Comparison of ENCODE assay signal across 8 mouse cellular contexts in genomic region chr1:38769920-38770319, GRCm38 (mm10).
DNase-seq lines count a peak whose midpoint lies in the region; ATAC-seq and TF ChIP-seq lines count a peak whose summit lies in the region.

No protein-coding gene starts in this region.

- 22% methylated on average over 6 of the region's 6 CpGs for WGBS in forebrain, embryonic 10.5 days
- 19% methylated on average over 6 of the region's 6 CpGs for WGBS in forebrain, embryonic 12.5 days
- WGBS in embryonic facial prominence, embryonic 10.5 days: 18% methylated on average over 6 of the region's 6 CpGs

- H3K9me3 ChIP-seq in forebrain, embryonic 10.5 days: no peaks in the 10 kb centered on the region
- no peaks in the 10 kb centered on the region for H3K9me3 ChIP-seq in forebrain, embryonic 12.5 days
- no peaks in the 10 kb centered on the region for H3K9me3 ChIP-seq in embryonic facial prominence, embryonic 10.5 days

- peaks cover 29% of the 10 kb centered on the region for H3K4me1 ChIP-seq in forebrain, embryonic 10.5 days
- H3K4me1 ChIP-seq in forebrain, embryonic 12.5 days: peaks cover 17% of the 10 kb centered on the region
- peaks cover 31% of the 10 kb centered on the region for H3K4me1 ChIP-seq in embryonic facial prominence, embryonic 10.5 days

- ATAC-seq in forebrain, embryonic 12.5 days (ENCODE audit: low FRiP score): no peak

- H3K27me3 ChIP-seq in forebrain, embryonic 10.5 days (ENCODE audit: poor library complexity, severe bottlenecking): peaks cover 11% of the 10 kb centered on the region
- H3K27me3 ChIP-seq in forebrain, embryonic 12.5 days: peaks cover 4% of the 10 kb centered on the region; the same call in 1 of the 2 replicates
- peaks cover 9% of the 10 kb centered on the region for H3K27me3 ChIP-seq in embryonic facial prominence, embryonic 10.5 days (replicated peaks; ENCODE audit: low read depth, poor library complexity, severe bottlenecking)

- no peak overlapping the region for H3K9ac ChIP-seq in forebrain, embryonic 12.5 days

- peak; percentile 92 for TF ChIP-seq CTCF in layer of hippocampus, adult 2 months (conservative IDR thresholded peaks at IDR 0.05)

- no peak overlapping the region for H3K27ac ChIP-seq in forebrain, embryonic 10.5 days
- no peak overlapping the region for H3K27ac ChIP-seq in forebrain, embryonic 12.5 days
- no peak overlapping the region; the same call in 1 of the 2 replicates for H3K27ac ChIP-seq in embryonic facial prominence, embryonic 10.5 days (replicated peaks)
- H3K27ac ChIP-seq in layer of hippocampus, adult 2 months: no peak overlapping the region

- DNase-seq in forebrain, embryonic 10.5 days (ENCODE audit: extremely low spot score, low spot score): peak; percentile 65
- peak; percentile 60 for DNase-seq in urinary bladder, postnatal 14 days (ENCODE audit: low spot score)
- no peak for DNase-seq in urinary bladder, postnatal 10 days (ENCODE audit: low spot score)
- DNase-seq in embryonic facial prominence, embryonic 10.5 days (ENCODE audit: low spot score): peak; percentile 79
- peak; percentile 60 to 85 for DNase-seq in layer of hippocampus, adult 2 months (ENCODE audit: low spot score in 2 of 2)
- peak; percentile 74 for DNase-seq in lung, postnatal 10 days
- DNase-seq in spleen, postnatal 4 days (ENCODE audit: low spot score in 2 of 2): peak; percentile 59 to 84

- H3K4me2 ChIP-seq in forebrain, embryonic 12.5 days: no peak overlapping the region

- no peaks in the 10 kb centered on the region for H3K36me3 ChIP-seq in forebrain, embryonic 10.5 days (replicated peaks)
- no peaks in the 10 kb centered on the region for H3K36me3 ChIP-seq in forebrain, embryonic 12.5 days (replicated peaks)
- no peaks in the 10 kb centered on the region for H3K36me3 ChIP-seq in embryonic facial prominence, embryonic 10.5 days (replicated peaks)

- no peak overlapping the region for H3K4me3 ChIP-seq in forebrain, embryonic 10.5 days
- no peak overlapping the region for H3K4me3 ChIP-seq in forebrain, embryonic 12.5 days (replicated peaks)
- H3K4me3 ChIP-seq in embryonic facial prominence, embryonic 10.5 days: no peak overlapping the region
- H3K4me3 ChIP-seq in layer of hippocampus, adult 2 months: no peak overlapping the region
